Mouse (Mus musculus): ENCODE results near the gene Cldn8. TPM values are rescaled to one million over a fixed set of nuclear protein-coding genes. Genes with fewer than 3 reads are reported as not detected.

Gene Cldn8
- total RNA-seq (2021) = not detected
- long read RNA-seq, experiment 1 = 0 reads
- long read RNA-seq, experiment 2 = 0 reads

DNA sequence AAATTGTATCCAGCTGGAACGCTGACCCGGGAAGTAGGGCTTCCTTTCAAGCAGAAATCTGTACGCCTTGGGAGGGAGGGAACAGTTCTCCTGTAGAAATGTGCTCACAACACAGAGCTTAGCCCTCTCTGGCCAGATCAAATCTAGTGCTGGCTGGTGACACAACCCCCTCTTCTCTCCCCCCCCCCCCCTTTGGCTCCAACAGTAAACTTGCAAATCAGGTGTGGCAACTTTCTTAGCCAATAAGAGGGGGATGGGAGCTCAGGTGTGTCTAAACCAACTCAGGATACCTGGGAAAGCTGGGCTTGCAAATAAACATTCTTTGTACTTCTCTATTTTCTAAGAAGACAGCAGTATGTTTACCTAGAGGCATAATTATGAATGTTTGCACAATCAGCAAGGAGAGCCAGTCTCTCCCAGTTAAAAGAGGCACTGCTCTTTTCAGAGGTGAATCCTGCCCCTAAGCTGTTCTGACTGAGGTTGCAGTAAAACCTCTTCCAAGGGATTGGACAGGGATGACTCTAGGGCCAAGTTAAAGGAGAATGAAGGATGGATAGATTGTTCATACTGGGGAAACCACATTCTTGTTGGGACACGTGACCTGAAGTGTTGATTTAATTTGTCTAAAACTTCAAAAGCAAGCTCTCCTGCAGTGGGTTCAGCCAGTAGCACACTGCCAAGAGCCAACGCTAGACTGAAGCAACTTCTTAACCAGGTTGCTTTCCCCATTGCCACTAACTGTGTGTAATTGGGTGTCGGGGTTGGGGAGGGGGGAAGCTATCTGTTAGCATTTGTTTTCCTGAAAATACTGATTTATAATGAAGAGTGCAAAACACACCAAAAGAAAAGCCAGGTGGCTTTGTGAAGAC, at the start of gene Cldn8:
Cldn8 (minus strand) TSS at position 139 of the 869 bp plus-strand sequence.
- no peak for DNase-seq (ENCODE audit: low spot score in 2 of 2)

DNA sequence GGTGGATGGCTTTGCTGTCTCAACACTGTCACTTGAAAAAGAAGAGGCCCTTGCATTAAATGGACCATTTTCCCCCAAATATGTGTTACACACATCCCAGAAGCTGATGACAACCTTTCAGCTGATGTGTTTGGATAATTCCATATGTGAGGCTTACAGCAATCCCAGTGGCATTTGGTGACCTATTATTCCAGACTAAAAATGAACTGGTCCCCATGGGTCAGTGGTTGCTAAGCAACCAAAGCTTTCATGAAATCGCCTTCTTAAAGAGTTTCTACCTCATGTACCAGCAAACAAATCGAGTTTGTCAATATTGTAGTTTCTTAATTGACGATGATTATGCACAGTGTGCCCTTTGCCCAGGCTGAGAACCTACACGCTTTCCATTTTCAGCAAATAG, 49.7 kb upstream of the Cldn8 start:
- DNase-seq (ENCODE audit: low spot score in 2 of 2) = no peak

DNA sequence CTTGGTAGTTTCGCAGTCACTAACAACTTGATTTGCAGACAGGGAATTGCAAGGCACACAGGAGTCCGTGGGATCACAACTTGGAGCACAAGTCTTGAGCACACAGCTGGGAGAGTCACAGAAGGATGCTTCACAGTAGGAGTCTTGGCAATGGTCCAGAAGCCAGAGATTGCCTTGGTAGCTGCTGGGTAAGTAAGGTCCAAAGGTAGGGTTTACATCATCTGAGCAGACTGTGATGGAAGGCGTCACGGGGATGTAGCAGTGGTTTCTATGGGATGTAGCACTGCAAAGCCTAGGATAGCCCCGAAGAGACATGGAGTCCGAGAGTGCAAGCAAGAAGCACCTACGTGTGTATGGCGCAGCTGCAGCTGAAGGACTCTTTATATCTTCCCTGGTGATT, 48.9 kb upstream of the Cldn8 start, which contains the start of gene Krtap24-1:
Krtap24-1 (minus strand) TSS at position 358 of the 400 bp plus-strand sequence.
- no peak for DNase-seq (ENCODE audit: low spot score in 2 of 2)

DNA sequence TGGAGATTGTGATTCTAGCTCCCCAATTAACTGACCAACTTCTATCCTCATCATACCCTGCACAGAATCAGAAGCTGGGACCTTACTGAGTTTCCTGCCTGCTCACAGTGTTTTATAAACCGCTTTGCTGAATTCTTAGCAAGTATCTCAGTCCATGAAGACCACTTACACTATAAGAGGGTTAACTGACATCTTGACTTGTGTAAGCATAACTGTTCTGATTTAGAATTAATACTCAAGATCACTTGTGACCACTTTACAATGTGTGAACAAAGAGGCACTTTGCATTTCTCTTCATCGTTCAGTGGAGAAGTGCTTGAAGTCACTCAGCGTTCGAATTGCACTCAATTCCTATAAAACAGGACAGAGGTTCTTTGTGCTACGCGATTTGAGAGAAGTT, 41.6 kb upstream of the Cldn8 start:
- no peak for DNase-seq (ENCODE audit: low spot score in 2 of 2)

DNA sequence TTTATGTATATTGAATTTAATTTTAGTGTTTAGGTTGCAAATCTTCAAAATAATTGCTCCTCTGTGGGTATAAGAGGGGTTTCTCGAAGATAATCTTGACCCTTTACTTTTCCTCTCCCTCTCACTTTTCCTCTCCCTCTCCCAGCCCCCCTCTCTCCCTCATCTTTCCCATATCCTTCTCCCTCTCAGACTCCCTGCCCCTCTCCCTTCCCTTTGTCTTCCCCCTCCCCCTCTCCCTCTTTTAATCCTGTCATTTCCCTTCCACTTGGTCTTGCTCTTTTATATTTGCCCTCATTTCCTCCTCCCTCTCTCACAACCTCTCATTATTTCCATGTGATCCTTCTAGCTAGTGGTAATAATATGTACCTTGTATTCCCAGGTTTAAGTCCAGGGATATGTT, 39.5 kb upstream of the Cldn8 start:
- no peak for DNase-seq (ENCODE audit: low spot score in 2 of 2)

DNA sequence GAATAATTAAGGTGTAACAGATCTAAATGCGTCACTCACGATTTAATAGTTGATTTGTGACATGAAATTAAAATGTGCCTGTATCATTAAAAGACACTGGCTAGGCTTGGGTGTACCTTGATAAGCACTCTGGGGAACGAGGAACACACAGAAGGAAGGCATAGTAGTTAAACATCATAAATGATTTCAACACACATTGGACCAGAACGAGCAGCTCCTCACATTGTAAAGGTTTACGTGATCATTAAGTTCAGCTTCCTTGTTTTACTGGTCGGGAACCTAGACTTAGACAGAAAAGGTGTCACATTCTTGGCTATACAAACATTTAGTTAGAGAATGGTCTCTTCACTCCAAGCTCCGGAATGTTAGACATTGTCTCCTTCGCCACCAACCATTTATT, 37.3 kb upstream of the Cldn8 start:
- no peak for DNase-seq (ENCODE audit: low spot score in 2 of 2)

DNA sequence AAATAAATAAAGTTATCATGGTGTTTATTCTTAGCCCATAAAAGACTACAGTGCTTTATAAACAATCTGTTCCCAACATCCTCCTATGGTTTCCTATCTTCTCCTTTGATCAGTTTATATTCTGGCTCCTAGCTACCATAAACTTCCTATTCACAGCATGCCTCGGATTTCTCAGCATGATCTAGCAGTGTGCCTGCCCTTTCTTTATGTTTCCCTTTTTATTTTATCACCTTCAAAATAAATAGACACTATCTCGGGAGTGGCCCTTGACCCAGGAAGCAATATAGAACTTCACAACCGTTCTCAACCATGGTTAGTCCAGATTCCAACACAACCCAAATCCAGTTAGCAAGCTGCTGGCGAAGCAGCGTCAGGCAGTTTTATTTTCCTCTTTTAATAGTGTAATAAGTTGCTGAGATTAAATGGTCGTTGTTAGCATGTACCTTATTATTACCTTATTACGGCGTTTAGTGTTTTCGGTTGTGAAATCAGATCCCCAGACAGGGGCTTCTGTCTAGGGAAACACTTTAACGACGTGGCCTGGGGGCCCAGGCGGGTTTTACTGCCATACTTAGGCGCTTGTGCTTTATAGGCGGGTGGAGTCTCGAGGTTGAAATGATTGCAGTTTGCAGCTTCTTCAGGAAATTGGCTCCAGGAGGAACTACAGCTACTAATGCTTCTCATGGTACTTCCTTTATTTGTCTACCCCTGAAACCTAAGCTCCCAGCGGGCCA, 36.7 kb upstream of the Cldn8 start:
- DNase-seq (ENCODE audit: low spot score in 2 of 2) = no peak

DNA sequence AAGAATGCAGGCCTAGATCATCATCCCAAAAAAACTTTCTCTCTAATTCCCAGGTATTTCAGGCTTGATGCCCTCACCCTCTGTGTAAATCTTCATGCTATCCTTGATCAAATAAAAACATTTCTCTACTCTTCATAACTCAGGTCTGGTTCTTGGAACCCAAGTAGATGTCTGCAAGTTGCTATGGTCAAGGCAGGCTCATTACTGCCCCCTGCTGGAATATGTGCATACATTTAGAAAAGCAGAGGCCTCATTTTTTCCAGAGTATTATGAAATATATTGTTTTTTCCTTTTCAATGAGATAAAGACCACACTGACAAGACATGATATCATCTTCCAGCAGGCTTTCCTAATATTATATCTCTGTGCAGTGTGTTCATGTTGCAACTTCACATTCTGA, 29.8 kb upstream of the Cldn8 start:
- no peak for DNase-seq (ENCODE audit: low spot score in 2 of 2)

DNA sequence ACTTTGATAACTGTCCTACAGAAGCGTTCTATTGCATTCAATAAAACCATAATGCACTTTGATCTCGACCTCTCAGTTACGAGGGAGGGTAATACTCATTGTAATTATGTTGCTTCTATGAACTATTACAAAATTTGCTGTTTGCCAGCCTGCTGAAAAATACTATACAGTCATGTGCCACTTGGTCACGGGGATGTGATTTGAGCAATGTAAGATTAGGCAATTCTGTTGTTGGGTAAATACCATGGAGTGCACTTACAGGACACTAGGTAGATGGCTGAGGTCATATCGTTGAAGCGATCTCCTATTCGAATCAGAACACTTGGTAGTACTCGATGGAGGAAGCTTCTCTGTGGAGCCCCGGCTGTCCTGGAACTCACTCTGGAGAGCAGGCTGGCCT, 20.4 kb upstream of the Cldn8 start:
- DNase-seq (ENCODE audit: low spot score in 2 of 2) = no peak

DNA sequence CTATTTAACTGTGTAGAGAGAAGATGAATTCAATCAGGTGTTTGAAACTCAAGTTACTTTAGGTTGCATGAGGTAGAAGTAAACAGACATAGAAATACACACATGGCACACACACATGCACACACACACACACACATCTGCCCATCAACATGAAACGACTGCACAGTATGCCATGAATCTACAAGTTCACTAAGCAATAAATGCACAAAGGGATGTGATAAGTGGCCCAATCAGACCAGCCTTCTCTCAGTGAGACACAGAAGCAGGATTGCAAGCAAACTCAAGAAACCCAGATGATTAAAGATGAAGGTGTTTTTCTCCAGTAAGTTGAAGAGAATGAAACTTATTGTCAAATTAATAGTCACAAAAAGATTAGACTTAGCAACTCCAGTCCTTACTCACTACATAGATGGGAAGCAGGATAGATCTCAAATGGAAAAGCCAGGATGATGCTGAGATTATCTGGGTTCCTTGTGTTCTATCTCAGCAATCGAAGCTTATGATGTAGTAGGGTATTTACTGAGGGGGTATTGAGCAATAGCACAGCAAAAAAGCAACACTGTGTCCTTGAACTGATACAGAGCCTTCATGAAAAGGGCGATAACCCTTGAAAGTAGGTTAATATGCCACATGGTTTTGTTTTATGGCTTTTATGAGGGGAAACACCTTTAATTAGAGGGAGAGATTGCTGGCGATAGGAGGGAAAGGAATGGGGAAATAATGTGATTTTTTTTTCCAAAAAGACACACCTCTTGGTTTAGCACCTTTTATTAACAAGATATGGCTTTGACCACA, 13.1 kb upstream of the Cldn8 start:
- no peak for DNase-seq (ENCODE audit: low spot score in 2 of 2)

DNA sequence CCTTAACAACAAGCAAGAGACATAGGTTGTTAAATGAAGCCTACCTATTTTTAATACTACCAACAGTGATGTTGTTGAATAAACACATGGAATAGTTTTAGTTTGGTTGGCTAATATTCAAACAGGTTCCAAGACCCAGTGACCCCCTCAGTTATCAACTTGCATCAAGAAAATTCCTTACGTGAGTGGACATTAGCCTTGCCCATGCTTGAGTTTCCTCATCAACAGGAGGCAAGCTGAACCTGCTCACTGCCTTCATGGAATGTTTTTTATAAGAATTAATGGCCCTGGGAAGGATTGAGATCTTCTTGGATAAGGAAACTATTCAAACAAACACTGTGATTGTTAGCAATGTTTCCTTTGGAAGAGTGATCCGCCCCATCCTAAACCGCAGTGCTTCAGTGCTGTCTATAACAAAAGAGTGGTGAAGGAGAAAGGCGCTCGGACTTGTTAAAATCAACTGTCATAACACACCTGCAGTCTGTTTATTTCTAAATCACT, 10.0 kb upstream of the Cldn8 start:
- no peak for DNase-seq (ENCODE audit: low spot score in 2 of 2)

DNA sequence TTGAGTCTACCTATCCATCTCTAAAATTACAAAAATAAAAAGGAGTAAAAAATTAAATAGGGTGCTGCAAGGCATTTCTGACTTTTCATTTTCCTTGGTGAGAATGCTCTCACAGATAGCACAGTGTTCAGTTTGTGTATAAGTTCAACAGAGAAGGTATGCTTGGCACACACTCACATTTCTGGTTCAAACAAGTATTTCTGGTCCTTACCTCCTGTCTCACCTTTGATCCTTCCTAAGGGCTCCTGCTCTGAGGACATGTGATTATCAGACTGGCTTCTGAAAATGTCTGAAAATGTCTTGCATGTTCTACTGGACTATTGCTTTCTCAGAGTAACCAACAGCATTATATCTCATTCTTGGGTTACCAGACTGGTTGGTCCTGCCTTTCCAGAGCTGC, 7.2 kb upstream of the Cldn8 start:
- DNase-seq (ENCODE audit: low spot score in 2 of 2) = no peak

DNA sequence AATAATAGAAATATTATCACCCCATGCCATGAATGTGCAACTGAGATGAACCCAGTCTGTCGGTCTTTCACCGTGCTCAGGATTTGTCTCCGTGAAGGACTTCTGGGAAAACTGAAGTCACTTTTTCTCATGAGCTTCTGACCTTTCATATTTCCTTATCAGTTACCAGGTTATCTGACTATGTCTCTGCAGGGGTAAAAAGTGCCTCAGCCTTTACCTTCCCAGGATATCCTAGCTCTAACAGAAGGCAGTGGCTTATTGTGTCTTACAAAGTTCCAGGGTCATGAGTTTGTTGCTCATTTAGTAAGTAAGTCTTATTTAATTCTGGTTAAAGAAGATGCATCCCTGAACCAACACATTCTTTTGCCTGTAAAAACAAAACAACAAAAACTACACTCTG, 6.7 kb upstream of the Cldn8 start:
- DNase-seq (ENCODE audit: low spot score in 2 of 2) = no peak

DNA sequence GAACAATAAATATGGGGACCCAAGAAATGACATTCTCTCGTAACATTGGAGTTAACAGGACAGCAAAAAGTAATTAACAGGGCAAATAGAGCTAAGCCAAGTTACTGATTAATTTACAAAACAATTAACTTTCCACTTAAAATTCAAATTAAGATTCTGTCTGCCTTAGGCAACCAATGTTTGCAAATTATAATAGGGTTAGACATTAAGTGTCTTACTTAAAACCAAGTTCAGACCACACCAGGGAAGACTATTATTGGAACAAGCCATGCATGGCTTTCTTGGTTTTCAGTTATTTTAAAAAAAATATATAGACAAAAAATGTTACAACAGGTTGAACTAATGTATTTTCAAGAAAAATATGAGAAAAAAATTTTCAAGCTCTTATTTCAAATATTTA, 6.1 kb upstream of the Cldn8 start:
- DNase-seq (ENCODE audit: low spot score in 2 of 2) = no peak

DNA sequence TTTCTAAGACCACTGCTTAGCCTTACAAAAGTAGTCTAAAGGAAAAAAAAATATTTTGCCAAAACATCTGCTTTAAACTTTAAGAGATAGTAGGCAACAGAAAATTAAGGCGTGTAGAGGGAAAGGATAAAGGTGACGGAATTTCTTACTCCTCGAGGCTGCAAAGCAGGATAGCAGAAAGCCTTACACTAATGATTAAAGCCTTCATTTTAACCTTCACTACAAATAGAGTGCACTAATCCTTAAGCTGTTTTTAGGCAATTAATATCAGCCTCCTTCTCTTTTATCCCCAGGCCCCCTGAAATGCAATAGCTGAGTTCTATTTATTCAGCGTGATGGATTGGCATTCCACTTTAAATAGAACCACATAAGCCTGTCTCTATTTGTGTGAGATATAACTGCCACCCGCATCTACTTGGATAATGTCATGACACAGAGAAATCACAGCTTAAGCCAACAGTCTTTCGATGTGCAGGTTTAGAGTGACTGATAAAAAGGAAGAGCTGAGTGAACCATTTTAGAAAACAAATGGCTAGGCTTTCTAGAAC, 1.3 kb downstream of the Cldn8 start:
- no peak for DNase-seq (ENCODE audit: low spot score in 2 of 2)

DNA sequence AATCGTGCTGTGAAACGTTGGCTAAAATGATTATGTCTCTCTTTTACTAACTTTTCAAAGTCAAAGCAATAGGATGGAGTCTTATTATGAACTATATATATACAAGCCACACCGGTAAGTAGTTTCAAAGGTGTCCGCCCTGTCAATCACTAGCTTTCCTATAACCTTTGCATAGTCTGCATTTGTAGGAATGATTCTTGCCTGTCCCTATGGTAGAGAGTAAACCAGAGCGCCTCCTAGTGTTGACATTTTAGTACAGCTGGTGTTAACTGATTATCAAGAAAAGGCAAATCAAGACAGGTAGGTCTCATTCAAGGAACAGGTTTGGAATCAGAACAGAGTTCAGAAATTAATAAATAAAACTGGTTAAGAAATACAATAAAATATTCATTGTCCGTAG, 20.5 kb downstream of the Cldn8 start:
- no peak for DNase-seq (ENCODE audit: low spot score in 2 of 2)

DNA sequence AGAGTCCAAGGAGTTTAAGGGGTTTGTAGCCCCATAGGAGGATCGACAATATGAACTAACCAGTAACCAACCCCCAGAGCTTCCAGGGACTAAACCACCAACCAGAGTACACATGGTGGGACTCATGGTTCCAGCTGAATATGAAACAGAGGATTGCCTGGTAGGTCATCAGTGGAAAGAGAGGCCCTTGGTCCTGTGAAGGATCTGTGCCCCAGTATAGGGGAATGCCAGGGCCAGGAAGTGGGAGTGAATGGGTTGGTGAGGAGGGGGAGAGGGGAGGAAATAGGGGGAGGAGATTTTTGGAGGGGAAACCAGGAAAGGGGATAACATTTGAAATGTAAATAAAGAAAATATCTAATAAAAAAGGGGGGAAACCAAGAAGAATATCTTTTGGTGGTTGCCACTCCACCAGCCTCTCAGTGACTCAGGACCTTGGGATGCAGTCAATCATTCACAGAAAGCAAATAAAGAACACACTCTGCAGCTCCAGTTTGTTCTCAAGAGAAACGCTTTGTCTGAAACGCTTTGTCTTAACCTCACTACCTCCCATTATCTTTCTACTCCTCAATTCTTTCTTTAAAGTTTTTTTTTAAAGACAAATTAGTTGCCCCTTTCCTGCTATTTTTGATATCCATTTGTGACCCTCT, 23.0 kb downstream of the Cldn8 start:
- no peak for DNase-seq (ENCODE audit: low spot score in 2 of 2)

DNA sequence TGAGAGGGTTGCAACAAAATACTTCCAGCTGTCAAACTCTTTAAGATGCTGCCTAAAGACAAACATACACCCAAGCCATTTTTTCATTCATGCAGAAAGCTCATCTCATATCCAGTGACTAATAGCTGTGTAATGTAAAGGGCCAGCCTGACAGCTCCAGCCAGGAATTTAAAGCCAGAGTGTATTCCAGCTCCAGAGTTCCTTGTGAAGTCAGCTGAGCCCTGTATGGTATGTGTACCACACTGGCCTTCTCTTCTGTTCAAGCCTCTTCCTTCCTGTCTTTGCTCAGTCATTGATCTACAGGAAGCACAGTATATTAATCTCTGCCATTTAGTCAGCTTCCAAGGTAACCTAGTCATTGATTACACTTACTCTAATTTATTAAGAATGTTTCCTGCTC, 51.6 kb downstream of the Cldn8 start:
- no peak for DNase-seq (ENCODE audit: low spot score in 2 of 2)

Measured in gastrocnemius, postnatal 4 days (tissue).